Mouse (Mus musculus) kidney, postnatal 10 days (tissue): ENCODE results near the gene Nr6a1.
A peak's percentile ranks its signal among the peaks of the same experiment; 100 is the strongest.

Experiments
- DNase-seq: peaks from one replicate; pipeline ENCODE4 v3.0.0; 2021; ENCODE audit warnings: mixed read lengths

Nr6a1 gene

GRCm38 (mm10) chr2:38936721-38937378 lies 9.4 kb upstream of the Nr6a1 start:
- DNase-seq: no peak

- no peak for DNase-seq
Observed at GRCm38 (mm10) chr2:38934936-38935335, 7.4 kb upstream of the Nr6a1 start.

DNA sequence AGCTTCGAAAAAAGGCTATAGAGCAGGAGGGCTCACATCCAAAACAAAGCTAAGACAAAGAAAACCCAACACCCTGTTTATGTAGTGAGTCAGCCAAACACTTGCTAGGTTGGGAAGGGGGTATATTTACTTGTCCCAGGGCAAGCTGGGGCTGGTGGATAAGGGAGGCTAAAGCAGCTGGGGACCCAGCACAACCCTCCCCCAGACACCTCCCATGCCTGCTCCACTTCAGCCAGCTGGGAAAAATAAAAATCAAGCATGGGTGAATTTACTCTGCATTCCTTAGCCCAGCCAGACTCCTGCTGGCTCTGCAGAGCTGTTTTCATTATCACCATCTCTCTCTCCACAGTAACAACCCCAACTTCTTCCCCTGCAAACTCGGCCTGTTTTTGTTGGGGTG lies 6.4 kb upstream of the Nr6a1 start:
- DNase-seq: no peak

DNA sequence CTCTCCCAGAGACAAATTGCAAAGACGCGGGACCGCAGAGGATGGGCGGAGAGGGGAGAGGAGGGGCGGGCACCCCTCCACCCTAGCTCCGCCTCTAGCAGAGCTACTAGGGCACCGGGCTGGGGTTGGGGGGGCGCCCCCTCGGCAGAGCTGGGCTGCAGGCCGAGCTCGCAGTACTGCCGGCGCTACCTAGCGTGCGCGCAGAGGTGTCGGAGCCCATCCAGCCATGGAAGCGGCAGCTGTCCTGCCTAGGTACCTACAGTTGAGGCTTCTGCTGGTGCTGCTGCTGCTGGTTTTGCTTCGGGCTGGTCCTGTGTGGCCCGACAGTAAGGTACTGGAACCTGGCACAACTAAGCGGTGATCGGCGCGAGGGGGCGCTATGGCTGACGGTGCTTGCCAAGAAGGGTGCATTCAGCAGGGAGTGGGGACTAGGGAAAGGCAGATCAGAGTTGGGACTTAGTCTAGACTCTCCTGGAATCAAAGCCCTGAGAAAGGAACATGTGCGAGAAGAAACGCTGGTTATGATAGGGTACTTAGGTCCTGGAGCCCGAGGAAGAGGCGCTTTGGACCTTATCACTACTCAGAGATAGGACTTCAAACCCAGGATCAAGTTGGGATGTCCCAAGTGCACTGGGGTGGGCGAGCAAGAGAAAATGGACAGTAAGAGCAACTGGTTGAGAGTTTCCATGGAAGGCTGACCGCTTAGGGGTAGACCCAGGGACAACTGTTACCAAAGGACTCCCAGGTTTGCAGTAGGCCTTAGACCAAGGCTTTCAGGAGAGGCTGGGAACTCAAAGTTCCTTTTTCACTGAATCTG lies 4.6 kb upstream of the Nr6a1 start, which contains the start of gene Olfml2a:
Gene Olfml2a, plus strand, starts transcription at position 128 of the 817 bp plus-strand sequence.
- peak; percentile 82 for DNase-seq

GRCm38 (mm10) chr2:38930269-38930668 lies 2.8 kb upstream of the Nr6a1 start:
- no peak for DNase-seq

DNA sequence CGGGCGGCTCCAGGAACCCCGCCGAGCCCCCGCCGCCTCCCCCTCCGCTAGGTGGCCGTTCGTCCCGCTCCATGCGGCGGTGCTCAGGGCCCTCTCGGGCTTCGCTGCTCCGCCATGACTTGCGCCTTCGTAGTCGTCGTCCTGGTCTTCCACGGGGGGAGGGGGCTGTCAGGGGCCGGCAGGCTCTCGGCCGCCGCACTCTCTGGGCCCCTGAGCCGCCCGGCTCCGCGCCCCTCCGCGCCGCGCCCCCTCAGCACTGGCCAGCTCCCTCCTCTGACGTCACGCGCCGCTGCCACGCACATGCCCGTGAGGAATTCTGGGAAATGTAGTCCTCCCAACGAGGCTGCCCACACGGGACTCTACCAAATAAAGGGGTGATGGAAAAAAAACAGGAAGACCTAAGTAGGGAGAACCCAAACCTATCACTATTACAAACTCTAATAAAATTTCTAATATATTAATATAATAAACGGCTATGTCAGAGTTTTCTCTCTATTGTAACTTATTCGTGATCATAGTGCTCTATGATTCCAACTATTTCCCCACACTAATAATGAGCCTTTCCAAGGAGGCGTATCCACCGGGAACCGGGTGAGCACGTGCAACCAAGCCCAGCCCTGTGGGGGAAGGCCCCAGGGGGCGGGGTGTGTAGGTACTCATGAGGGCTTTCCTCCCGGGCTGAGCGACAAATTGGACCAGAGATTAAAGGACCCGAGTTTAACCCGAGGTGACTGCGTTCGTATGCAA lies 1.2 kb downstream of the Nr6a1 start:
- peak; percentile 97 for DNase-seq

DNA sequence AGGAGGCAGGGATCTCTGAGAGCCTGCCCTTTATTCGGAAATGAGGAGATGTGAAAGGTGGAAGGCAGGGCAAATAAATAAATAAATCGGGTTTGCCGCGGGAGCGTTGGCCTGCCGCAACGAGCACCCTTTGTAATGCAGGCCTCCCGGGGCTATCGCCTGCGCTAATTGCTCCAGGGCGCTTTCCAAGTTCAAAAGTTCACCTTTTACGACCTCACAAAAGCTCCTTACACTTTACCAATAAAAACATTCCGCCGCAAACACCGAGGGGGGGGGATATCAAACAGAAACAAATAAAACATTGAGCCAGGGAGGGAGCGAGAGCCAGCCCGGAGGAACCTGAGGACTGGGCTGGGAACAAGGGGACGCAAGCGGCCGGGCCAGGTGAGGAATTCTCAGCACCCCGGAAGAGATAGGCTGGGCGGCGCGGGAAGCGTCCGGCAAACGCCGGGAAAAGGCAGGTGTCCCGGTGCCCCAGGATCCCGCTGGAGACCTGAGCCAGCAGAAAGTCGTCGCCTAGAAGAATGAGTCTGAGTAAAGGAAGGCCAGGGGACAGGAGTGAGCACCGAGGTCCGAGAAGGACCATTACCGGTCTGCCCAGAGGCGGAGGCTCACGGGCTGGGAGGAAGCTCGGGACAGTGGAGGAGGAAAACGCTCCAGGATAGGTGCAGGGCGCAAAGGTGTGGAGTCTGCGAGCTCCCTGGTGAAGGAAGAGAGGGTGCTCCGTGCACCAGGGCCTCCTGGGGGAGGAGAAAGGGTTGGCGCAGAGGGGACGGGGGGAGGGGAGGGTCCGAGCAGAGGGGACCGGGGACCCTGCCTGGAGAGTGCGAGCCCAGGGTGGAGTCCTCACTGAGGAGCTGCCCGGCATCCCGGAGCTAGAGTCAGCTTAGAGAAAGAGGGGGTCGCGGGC lies 2.1 kb downstream of the Nr6a1 start:
- DNase-seq: peak; percentile 47

GRCm38 (mm10) chr2:38924571-38924970 lies 2.9 kb downstream of the Nr6a1 start:
- DNase-seq: no peak

DNA sequence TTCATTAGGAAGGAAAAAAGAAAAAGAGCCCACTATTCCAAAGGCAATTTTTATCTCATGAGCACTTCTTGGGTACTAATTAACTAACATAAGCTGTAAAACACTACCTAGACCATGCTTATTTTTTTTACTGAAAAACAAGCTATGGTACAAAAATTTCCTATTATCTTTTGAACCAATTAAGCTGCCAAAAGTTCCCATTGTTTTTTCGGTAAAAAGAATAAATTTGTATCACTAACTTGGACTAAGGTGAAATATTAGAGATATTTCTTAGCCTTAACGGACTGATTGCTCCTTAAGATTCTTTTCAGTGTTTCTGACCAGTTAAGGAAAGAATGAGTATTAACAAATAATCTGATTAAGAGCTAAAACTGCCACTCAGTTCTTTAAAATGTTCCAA lies 3.6 kb downstream of the Nr6a1 start:
- DNase-seq: no peak

DNA sequence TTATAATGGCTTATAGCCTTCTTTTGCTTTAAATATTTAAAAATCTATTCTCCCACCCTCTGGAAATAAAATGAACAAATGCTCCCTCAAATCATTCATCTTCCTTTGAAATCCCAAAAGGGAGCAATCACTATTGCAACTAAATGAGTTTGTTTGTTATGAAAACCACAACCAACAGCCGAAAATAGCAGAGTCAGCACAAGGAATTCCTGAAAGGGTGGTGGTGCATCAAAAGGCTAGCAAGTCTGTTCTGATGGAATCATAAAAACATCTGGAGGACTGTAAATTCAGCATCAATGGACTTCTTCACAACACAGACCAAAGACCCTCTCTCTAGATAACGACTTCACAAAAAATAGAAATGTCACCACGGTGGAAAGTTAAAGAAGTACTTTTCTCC lies 4.0 kb downstream of the Nr6a1 start:
- no peak for DNase-seq

GRCm38 (mm10) chr2:38921374-38921773 lies 6.1 kb downstream of the Nr6a1 start:
- no peak for DNase-seq

GRCm38 (mm10) chr2:38916947-38917691 lies 10.4 kb downstream of the Nr6a1 start:
- no peak for DNase-seq

DNA sequence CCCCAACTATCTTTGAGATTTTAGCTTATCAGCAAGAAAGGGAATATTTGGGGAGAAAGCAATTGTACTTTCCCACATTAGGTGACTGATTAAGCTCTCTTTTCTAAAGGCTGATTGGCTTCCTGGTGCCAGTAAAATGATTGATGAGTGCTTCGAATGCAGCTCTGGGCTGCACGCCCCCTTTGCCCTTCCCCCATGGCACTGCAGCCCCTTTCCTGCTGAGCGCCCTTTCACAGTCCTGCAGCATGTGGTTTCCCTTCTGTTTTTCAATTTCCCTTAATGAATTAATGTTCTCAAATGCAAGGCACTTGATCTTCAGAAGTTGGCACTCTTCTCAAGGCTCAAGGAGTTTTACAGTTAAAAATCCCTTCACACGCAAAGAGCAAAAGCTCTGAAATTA lies 12.5 kb downstream of the Nr6a1 start:
- DNase-seq: no peak

DNA sequence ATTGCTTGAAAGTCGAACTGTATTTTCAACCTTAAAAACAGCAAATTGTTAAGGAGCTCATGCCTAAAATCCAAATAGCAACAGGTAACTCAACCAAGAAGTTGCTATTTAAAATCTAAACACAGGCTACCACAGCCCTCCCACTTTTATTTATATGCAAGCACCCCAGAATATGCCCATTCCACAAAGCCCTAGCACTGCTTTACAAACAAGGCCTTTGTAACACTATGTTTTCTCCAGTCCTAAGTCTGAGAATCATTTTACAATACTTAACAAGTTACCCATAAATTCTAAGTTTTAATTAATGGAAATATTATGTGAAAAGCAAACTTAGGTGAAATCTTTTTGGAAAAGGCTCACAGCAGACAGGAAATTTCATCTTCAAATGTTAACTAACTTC lies 13.0 kb downstream of the Nr6a1 start:
- DNase-seq: no peak

GRCm38 (mm10) chr2:38908604-38909003 lies 18.9 kb downstream of the Nr6a1 start:
- DNase-seq: no peak

DNA sequence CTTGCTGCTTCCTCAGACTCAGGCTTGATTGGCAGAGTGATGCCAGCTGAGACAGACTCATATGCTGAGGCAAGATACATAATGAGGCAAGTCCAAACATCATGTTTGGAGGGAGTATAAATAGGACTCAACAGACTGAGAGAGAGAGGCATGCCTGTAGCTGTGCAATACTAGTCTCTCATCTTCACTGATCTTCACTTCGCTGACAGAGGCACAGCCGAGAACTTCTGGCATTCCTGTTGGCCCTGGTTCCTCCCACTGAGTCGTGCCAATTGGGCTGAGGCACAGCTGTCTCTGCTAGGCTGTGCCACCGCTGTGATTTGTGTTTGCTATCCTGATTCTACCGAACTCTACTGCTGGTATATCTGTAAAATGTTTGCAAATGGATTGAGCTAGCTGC lies 21.4 kb downstream of the Nr6a1 start:
- no peak for DNase-seq

- no peak for DNase-seq
Observed at GRCm38 (mm10) chr2:38904290-38904689, 23.2 kb downstream of the Nr6a1 start.

DNA sequence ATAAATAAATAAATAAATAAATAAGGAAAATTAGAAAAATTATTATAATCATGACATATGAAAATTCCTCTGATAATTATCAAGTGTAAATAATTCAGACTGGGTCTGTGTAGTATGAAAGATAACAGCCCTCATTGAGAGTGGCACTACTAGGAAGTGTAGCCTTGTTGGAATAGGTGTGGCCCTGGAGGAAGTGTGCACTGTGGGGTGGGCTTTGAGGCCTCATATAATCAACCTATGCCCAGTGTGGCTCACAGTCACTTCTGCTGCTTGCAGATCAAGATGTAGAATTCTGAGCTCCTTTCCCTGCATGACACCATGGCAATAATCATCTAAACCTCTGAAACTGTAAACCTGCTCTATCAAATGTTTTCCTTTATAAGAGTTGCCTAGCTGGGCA lies 24.6 kb downstream of the Nr6a1 start:
- no peak for DNase-seq

DNA sequence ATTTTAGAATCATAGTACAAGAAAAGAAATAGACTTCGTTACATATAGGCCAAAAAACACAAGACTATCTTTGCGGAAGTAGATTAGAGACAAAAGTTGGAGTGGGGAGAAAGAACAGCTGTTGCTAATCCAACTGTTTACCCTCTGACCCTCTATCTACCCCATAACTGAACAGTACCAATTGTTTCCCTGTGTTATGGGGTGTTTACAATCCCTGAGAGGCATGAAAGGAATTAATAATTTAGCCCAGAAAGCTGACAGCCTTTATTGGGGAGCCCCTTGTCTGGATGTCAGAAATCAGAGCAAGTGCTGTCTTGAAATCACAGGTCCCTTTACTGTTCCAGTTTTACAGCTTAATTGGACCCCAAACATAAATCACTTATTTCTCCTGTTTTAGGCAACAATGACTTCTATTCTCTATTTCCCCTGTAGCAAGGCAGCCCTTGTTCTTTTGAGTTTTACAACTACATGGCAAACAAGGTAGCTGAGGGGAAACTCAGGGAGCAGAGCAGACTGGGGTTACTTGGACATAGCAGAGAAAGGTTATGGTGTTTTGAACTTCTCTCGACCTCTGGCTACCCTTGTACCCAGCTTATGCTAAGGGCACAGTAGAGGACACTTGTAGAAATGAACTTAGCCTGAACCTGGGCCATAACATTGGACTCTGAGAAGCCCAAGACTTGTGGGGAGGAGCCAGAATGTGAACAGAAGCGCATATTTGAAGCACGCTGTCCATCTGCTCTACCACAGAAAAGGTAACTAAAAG lies 46.4 kb downstream of the Nr6a1 start:
- DNase-seq: no peak

DNA sequence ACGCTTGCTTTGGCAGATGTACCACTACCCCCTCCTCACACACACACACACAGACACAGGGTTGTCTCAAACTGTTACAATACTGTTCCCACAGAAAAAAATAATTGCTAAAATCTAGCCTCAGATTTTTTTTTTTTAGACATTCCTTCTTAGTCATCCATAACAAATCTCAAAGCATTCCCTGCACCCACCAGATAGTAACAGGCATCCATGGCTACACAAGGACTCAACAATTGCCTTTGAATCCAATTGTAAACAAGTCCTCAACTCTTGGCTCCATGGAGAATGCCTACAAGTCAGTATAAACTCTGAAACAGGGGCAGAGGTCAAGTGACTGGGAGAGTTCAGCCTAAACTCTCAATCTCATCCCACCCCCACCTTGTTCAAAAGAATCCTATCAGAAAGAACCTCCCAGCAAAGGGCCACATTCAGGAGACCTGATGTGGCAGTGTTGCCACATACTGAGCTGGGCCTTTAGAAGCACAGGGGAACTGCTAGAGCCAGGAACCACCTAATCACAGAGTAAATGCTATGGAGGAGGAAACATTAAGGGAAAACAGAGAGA lies 52.9 kb downstream of the Nr6a1 start:
- DNase-seq: no peak

DNA sequence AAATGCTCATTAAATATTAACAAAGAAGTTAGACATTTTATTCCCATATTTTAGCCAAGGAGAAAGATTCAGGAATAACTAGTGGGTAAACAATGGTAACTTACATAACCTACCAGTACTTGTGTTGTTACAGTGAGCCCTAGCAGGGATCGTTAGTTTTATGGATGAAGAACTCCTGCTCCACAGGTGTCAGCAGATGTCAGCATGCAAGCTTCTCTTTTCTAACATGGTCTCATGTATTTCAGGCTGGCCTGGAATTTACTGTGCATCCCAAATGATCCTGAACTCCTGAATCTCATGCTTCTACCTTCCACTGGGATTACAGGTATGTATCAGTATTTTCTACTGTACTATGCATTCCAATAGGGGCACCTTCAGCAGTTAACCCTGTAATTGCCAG lies 54.8 kb downstream of the Nr6a1 start:
- DNase-seq: no peak
